Mouse (Mus musculus) stomach, postnatal 0 days (tissue): ENCODE measurements around the gene Casc1.

Source experiments
- CTCF ChIP-seq: IDR thresholded peaks from 2 replicates; pipeline ENCODE4 v1.5.1; 2016; ENCODE audit warnings: antibody characterized with exemption, low read depth, mild to moderate bottlenecking, moderate library complexity
- EP300 ChIP-seq: optimal IDR thresholded peaks from 2 replicates; pipeline ENCODE3; 2016; ENCODE audit warnings: antibody characterized with exemption

GRCm38 (mm10) chr6:145205142-145205541 lies 5.7 kb downstream of the Casc1 start:
- TF ChIP-seq CTCF (no peak), EP300 (no peak)
